Mouse (Mus musculus) WW6 (cell line): ENCODE measurements around the gene Nrxn1.

Source experiments
- DNase-seq: peaks from one replicate; pipeline ENCODE4 v3.0.0-alpha.2; 2013; ENCODE audit warnings: low read depth, low spot score

Gene Nrxn1

GRCm38 (mm10) chr17:90809197-90810163 lies 283.4 kb downstream of the Nrxn1 start:
- DNase-seq, result no peak

- no peak for DNase-seq
Measured at GRCm38 (mm10) chr17:90808256-90808655, 284.6 kb downstream of the Nrxn1 start.

GRCm38 (mm10) chr17:90807199-90807598 lies 285.7 kb downstream of the Nrxn1 start:
- no peak for DNase-seq

- DNase-seq, result no peak
Measured at GRCm38 (mm10) chr17:90798689-90799088, 294.2 kb downstream of the Nrxn1 start.

GRCm38 (mm10) chr17:90797659-90798288 lies 295.1 kb downstream of the Nrxn1 start:
- DNase-seq, result no peak

- no peak for DNase-seq
Measured at GRCm38 (mm10) chr17:90796974-90797373, 295.9 kb downstream of the Nrxn1 start.

- no peak for DNase-seq
Measured at GRCm38 (mm10) chr17:90788491-90789127, 304.3 kb downstream of the Nrxn1 start.

- no peak for DNase-seq
Measured at GRCm38 (mm10) chr17:90788040-90788439, 304.8 kb downstream of the Nrxn1 start.

GRCm38 (mm10) chr17:90787121-90787788 lies 305.6 kb downstream of the Nrxn1 start:
- DNase-seq, result no peak

GRCm38 (mm10) chr17:90780481-90780880 lies 312.4 kb downstream of the Nrxn1 start:
- no peak for DNase-seq

- no peak for DNase-seq
Measured at GRCm38 (mm10) chr17:90775397-90775796, 317.5 kb downstream of the Nrxn1 start.

GRCm38 (mm10) chr17:90773233-90773632 lies 319.6 kb downstream of the Nrxn1 start:
- DNase-seq, result no peak

- no peak for DNase-seq
Measured at GRCm38 (mm10) chr17:90768216-90768615, 324.7 kb downstream of the Nrxn1 start.

GRCm38 (mm10) chr17:90727124-90727523 lies 365.7 kb downstream of the Nrxn1 start:
- no peak for DNase-seq

GRCm38 (mm10) chr17:90704773-90705172 lies 388.1 kb downstream of the Nrxn1 start:
- no peak for DNase-seq

- DNase-seq, result no peak
Measured at GRCm38 (mm10) chr17:90702626-90703025, 390.2 kb downstream of the Nrxn1 start.

GRCm38 (mm10) chr17:90696071-90696800 lies 396.6 kb downstream of the Nrxn1 start:
- no peak for DNase-seq

- no peak for DNase-seq
Measured at GRCm38 (mm10) chr17:90695086-90695584, 397.7 kb downstream of the Nrxn1 start.

- no peak for DNase-seq
Measured at GRCm38 (mm10) chr17:90684172-90684571, 408.7 kb downstream of the Nrxn1 start.

- no peak for DNase-seq
Measured at GRCm38 (mm10) chr17:90681019-90681418, 411.9 kb downstream of the Nrxn1 start.

GRCm38 (mm10) chr17:90676676-90677075 lies 416.2 kb downstream of the Nrxn1 start:
- DNase-seq, result no peak
